Mouse (Mus musculus): Measurements from ENCODE around the gene Xrra1.
A peak's percentile ranks its signal among the peaks of the same experiment; 100 is the strongest.
"Not testable (repeated sequence)": the region's sequence is repeated elsewhere in the genome, so short reads cannot be mapped to it uniquely, and the experiment has no call there.

Xrra1 gene

GRCm38 (mm10) chr7:99858813-99859585 lies at the start of gene Xrra1:
Gene Xrra1 (plus strand): TSS chr7:99859116.
- peak; percentile 89 to 93 for DNase-seq (ENCODE audit: low read depth in 1 of 2, low spot score in 2 of 2)

- no peak for DNase-seq (ENCODE audit: low read depth in 1 of 2, low spot score in 2 of 2)
Measured at GRCm38 (mm10) chr7:99810814-99811213, 48.1 kb upstream of the Xrra1 start.

GRCm38 (mm10) chr7:99811661-99812060 lies 47.3 kb upstream of the Xrra1 start:
- DNase-seq (ENCODE audit: low read depth in 1 of 2, low spot score in 2 of 2), result no peak

GRCm38 (mm10) chr7:99813394-99813793 lies 45.5 kb upstream of the Xrra1 start:
- DNase-seq (ENCODE audit: low read depth in 1 of 2, low spot score in 2 of 2), result no peak

- DNase-seq (ENCODE audit: low read depth in 1 of 2, low spot score in 2 of 2), result not testable (repeated sequence)
Measured at GRCm38 (mm10) chr7:99818181-99818725, 40.7 kb upstream of the Xrra1 start.

GRCm38 (mm10) chr7:99821953-99822352 lies 37.0 kb upstream of the Xrra1 start:
- no peak for DNase-seq (ENCODE audit: low read depth in 1 of 2, low spot score in 2 of 2)

- DNase-seq (ENCODE audit: low read depth in 1 of 2, low spot score in 2 of 2), result no peak
Measured at GRCm38 (mm10) chr7:99822426-99822825, 36.5 kb upstream of the Xrra1 start.

- DNase-seq (ENCODE audit: low read depth in 1 of 2, low spot score in 2 of 2), result no peak
Measured at GRCm38 (mm10) chr7:99823045-99823663, 35.8 kb upstream of the Xrra1 start.

GRCm38 (mm10) chr7:99824649-99825483 lies 34.0 kb upstream of the Xrra1 start:
- DNase-seq (ENCODE audit: low read depth in 1 of 2, low spot score in 2 of 2), result no peak

- DNase-seq (ENCODE audit: low read depth in 1 of 2, low spot score in 2 of 2), result no peak
Measured at GRCm38 (mm10) chr7:99825511-99825910, 33.4 kb upstream of the Xrra1 start.

GRCm38 (mm10) chr7:99826096-99826495 lies 32.8 kb upstream of the Xrra1 start:
- no peak for DNase-seq (ENCODE audit: low read depth in 1 of 2, low spot score in 2 of 2)

GRCm38 (mm10) chr7:99828083-99828570 lies 30.8 kb upstream of the Xrra1 start, which contains the start of gene Neu3:
Gene Neu3 (minus strand): TSS chr7:99828417.
- DNase-seq (ENCODE audit: low read depth in 1 of 2, low spot score in 2 of 2), result peak; percentile 78 to 84

- DNase-seq (ENCODE audit: low read depth in 1 of 2, low spot score in 2 of 2), result no peak
Measured at GRCm38 (mm10) chr7:99833115-99833845, 25.6 kb upstream of the Xrra1 start.

GRCm38 (mm10) chr7:99833846-99834222 lies 25.1 kb upstream of the Xrra1 start:
- DNase-seq (ENCODE audit: low read depth in 1 of 2, low spot score in 2 of 2), result no peak

GRCm38 (mm10) chr7:99834314-99834853 lies 24.5 kb upstream of the Xrra1 start:
- no peak for DNase-seq (ENCODE audit: low read depth in 1 of 2, low spot score in 2 of 2)

- no peak for DNase-seq (ENCODE audit: low read depth in 1 of 2, low spot score in 2 of 2)
Measured at GRCm38 (mm10) chr7:99836781-99837180, 22.1 kb upstream of the Xrra1 start.

- no peak for DNase-seq (ENCODE audit: low read depth in 1 of 2, low spot score in 2 of 2)
Measured at GRCm38 (mm10) chr7:99837358-99838071, 21.4 kb upstream of the Xrra1 start.

- DNase-seq (ENCODE audit: low read depth in 1 of 2, low spot score in 2 of 2), result no peak
Measured at GRCm38 (mm10) chr7:99838241-99838640, 20.7 kb upstream of the Xrra1 start.

GRCm38 (mm10) chr7:99845533-99846236 lies 13.2 kb upstream of the Xrra1 start:
- no peak for DNase-seq (ENCODE audit: low read depth in 1 of 2, low spot score in 2 of 2)

Measured in monocyte, adult 2 months (primary cell).